Mouse (Mus musculus): ENCODE results near the gene Dpp4.

Gene Dpp4

DNA sequence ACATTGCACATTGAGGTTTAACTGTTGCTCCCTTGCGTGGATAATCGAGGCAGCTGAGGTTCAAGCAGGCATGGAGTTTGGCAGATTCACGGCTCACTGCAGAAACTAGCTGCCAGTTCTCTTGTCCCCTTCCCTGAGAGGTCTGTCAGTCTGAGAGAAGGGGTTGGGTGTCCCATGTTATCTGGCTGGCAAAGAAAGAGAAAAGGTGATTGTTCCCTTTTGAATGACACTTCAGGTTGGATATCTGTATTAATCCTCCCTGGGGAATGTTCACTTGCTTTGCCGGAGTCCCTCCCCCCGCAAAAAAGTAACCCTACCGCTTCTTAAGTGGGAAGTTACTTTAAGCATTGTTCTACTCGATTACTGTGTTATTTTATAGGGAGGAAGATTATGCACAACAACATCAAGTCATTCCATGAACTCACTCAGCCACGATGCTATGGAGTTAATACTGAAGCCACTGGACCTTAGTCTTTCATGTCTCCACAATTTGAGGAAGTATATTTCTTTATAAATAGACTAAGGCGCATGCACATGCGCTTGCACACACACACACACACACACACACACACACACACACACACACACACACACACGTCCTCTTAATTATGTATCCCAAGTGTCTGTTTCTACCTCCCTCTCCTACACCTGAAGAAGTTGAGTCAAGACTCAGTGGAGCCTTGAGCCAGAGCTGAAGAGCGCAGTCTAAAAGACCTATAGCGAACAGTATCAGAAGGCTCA, at the start of gene Dpp4:
TSS of gene Dpp4 (minus strand) at position 151 of the 741 bp plus-strand sequence.
- no peak for DNase-seq (ENCODE audit: low spot score in 2 of 2)

DNA sequence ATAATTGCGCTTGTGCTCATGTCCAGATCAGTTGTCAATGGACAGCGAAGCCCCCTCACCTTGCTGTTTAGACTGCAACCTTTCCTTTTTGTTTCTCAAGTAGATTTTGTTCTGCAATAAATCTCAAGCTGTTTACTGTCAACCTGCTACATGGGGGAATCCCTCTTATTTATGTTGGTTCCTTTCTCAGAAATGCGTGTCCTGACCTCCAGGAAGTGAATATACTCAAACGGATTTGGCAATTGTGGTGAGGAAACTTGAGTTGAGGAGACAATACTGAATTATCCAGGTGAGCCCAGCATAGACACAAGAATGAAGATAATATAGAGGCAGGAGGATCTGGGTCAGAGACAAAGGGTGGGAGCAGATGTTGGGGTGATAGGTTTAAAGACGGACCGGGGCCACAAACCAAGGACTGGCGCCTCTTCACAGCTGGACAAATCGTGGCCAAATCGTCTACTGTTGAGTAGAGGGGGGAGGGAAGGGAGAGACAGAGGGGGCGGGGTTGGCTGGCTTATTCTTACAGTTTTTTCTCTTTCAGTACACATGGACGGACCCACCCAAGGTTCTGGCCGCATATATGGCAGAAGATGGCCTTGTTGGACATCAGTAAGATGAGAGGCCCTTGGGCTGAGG, 48.9 kb upstream of the Dpp4 start:
- DNase-seq (ENCODE audit: low spot score in 2 of 2), result no peak

DNA sequence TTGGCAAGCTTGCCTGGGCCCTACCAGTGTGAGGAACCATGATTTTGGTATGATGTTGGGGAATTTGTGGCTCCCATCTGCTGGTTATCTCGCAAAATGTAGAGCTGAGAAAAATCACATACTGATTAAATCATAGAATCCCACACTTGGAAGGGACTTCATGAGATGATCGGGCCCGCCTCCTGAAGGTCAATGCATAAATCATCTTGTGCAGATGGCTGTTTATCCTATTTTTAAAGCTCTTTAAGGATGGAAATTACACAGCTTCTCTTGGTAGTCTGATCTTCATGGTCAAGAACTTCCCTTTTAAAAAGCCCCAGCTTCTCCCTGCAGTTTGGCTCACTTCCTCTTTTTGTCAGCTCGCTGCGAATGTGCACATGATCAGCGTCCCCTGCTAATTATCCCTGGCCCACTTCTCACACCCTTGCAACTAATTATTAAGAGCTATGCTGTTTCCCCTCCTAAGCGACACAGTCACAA, 48.2 kb upstream of the Dpp4 start:
- DNase-seq (ENCODE audit: low spot score in 2 of 2), result no peak

DNA sequence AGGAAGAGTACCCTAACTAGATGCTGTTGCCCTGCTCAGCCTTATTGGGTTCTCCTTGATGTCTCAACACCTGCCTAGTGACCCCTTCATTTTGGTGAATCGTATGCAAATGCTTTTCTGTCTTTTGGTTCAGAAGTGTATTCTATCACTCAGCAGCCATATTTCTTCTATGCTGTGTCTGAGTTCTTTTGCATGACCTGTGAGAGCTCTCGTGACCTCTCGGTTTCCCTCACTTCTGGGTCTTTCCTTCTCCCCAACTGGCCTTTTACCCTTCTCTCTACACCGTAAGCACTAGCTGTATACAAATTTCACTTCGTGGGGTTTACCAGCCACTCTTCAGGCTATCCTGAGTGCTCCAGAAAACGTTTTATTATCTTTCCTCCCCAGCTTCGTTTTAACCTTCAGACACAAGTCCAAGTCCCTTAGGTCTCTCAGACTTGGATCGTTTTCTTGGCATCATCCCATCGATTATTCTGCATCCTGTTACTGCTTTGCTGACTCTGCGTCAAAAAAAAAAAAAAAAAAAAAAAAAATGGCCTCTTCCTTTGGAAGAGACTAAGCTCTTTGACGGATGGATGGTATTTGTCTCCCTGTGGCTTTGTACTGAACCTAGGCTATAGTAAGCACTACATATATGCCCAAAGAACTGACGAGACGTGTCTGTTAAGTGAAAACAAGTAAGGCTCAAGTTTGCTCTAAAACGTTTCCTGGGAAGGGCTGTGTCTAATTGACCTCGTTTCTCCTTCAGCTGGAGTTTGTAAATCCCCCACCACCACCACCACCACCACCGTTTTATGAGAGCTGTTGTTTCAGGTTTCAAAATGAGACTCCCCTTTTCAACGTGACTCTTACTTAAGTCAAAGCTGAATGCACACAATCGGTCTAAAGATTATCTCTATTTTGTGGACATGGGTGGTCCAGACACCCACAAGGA, 47.5 kb upstream of the Dpp4 start:
- DNase-seq (ENCODE audit: low spot score in 2 of 2), result no peak

DNA sequence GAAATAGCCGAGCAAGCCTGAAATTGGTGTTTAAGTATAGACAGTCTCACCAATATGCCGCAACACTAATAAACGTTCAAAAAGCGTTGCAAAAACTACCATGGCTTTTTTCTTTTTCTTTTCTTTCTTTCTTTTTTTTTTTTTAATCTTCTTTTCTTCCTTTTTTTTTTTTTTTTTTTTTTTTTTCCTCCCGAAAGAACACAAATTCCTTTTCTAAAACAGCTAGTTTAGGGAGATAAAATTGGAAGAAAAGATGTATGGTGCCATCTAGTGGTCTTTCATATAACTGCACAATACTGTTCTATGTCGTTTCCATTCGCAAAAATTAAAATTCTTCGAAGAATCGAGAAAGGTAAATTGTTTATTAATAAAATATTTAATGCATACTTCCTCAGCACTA, 46.0 kb upstream of the Dpp4 start:
- no peak for DNase-seq (ENCODE audit: low spot score in 2 of 2)

DNA sequence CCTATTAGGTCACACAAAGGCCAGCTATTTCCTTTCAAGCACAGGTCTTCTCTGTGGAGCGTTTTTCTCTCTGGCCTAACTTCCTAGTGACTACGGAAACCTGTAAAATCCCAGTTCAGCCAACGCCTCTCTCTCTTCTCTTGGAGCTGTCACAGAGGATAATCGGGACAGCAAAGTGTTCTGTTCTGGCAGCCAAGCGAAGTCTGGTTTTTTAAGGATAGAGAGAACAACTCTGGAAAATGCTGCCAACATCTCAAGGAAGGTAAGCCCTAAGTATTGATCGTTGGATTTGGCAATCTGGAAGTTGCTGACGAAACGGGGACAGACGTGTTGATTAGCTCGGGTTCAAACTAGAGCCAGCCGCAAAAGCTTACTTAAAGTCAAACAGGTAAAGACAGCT, 43.0 kb upstream of the Dpp4 start:
- DNase-seq (ENCODE audit: low spot score in 2 of 2), result no peak

DNA sequence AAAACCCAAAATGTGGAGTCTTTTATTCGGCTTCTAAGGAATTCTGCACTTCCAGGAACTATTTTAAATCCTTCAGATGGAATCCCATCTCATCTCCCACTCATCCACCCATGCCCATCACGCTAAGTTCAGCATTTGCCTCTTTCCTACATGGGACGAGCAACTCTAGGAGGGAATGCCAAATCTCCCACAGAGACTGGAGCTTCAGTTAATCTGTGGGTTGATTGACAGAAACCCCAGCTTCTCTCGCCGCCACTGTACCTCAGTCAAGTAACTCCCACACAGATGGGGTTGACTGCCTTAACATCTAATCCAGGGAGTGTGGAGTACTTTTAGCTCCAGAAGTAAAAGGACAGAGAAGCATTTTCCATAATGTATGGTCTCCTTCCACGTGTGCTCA, 42.0 kb upstream of the Dpp4 start:
- DNase-seq (ENCODE audit: low spot score in 2 of 2), result no peak

DNA sequence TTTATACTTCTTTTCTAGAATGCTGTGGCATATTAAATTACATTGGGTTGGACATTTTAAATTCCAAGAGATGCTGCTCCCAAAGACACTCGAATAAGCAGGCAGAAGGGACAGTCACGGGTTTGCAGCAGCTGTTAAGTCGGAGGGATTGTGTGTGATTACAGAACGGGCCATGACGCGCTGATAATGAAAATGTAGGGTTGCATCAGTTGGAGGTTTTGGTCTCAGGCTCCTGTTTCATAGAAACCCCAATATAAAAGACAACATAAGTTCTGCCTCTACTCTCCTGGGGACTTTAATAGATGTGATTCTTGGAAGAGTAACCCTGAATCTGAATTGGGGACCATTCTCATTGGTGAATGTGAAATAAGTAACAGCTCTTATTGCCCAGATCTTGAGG, 38.3 kb upstream of the Dpp4 start:
- DNase-seq (ENCODE audit: low spot score in 2 of 2), result no peak

DNA sequence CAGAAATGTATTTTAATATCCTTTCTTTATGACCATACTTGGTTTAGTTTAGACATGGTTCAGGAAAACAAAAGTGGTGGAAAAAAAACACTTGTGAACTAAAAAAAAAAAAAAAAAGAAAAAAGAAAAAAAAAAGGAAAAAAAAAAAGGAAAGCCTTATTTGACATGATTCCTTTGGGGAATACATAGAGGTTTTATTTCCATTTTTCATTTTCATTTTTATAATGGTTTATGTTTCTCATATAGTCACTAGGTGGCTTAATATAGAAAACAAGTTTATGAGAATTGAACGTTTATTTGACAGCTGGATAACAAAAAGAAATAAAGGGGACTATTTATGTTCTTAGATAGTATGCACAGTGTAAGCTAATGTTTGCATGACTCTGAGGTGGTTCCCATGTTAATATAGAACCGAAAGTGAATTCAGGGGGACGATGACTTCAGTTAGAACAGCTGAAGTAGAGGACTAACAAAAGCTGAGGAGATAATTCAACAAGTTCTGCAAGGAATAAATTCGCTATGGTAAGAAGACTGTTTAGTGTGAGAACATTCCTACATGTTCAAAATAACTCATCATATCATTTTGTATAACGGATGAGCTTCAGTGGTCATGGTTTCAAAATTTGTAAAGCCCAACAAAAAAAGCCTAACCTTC, 37.8 kb upstream of the Dpp4 start:
- no peak for DNase-seq (ENCODE audit: low spot score in 2 of 2)

DNA sequence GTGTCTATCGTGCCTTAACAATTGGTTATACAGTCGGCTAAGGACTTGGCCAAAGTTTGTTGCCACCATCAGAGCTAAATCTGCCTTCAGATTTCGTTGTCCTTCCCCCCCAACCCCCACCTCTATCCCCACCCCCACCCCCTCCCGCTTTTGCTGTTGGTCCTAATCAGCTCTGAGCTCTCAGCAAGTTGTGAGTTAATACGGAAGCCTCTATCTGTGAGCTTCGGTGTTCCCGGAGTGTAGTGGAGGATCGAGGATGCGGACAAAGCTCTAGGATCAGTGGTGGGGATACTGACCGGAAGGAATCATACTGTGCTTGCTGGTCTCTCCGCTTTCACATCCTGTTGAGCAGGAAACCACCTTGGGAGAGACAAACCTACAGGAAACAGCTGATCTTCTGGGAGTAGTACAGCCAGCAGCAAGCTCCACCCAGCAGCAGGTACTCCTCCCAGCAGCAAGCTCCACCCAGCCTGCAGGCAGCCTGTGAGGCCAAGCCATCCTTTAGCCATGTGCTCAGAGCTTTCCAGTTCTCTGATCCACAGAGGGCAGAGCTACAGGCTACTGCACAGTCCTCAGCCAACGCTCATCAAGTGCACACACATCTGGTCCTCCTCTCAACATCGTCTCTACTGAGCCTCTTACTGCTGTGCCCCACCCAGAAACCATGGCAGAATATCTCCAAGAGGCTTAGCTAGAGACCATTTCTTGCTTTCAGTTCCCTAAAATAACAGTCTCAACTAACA, 28.9 kb upstream of the Dpp4 start:
- no peak for DNase-seq (ENCODE audit: low spot score in 2 of 2)

DNA sequence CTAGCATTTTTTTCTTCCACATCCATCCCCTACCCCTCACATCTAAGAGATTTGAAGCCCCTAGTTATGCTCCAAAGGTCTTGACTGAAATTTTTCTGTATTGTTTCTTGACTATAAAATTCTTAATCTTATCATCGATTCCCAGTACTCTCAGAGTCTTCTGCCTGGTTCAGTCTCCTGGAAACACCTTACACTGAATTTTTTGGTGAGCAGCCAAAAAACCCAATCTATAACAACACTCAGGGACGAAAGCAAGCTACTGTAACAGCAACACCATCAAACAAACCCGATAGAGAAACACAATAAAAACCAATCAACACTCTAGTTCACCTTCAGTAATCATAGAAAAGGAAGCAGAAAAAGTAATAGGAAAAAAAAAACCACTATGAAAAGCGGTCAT, 28.1 kb upstream of the Dpp4 start:
- no peak for DNase-seq (ENCODE audit: low spot score in 2 of 2)

DNA sequence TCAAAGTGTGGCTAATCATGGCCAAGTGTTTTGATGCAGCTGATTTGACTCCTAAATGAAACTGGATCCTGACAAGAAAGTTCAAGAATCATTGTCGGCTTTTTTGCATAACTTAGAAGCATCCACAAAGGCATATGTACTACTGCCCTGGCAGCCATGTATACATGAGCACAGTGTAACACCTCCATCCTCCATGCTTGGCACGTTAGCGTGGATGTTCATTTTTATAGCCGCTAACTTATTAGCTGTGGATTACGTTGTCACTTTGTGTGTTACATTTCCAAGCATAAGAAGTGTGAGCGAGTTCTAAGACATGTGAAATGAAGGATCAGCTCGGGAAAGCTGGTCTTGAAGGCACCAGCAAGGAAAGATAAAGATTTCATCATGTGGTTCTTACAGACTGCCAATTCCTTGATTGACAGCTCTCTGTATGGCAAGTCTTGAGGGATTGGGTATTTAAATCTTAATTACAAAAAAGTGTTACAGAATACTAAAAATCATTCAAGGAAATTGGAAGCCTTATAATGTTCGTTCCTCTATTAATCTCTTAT, 19.3 kb upstream of the Dpp4 start:
- DNase-seq (ENCODE audit: low spot score in 2 of 2), result no peak

DNA sequence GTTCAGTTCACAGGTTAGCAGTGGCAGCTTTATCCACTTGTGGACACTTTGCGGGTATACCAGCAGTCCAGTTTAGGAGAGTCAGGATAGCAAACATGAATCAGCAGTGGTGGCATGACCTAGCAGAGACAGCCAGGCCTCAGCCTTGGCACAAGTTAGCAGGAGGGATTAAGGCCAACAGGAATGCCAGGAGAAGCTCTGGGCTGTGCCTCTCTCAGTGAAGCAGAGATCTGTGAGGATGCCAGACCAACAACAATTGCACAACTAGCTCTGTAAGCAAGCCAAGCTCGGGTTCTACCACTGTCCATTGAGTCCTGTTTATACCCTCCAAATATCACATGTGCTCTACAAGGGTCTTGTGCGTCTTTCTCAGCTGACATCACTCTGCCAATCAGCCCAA, 13.9 kb upstream of the Dpp4 start:
- DNase-seq (ENCODE audit: low spot score in 2 of 2), result no peak

DNA sequence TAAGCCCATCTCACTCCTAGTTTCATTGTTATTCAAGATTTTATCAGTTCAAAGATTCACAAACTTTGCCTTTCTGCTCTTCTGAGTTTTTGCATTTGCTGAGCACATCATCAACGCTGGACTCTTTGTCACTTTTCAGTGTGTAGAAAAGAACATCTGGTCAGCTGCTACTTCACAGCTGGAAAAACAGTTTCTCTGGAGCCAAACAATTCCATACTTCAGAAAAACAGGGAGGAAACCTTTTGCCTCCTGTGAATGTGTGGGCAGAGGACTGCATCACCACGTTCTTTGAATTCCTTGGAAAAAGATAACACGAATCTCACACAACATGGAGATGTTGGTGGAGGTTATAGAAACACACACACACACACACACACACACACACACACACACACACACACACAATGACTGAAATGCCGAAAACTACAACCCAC, 11.3 kb upstream of the Dpp4 start:
- no peak for DNase-seq (ENCODE audit: low spot score in 2 of 2)

DNA sequence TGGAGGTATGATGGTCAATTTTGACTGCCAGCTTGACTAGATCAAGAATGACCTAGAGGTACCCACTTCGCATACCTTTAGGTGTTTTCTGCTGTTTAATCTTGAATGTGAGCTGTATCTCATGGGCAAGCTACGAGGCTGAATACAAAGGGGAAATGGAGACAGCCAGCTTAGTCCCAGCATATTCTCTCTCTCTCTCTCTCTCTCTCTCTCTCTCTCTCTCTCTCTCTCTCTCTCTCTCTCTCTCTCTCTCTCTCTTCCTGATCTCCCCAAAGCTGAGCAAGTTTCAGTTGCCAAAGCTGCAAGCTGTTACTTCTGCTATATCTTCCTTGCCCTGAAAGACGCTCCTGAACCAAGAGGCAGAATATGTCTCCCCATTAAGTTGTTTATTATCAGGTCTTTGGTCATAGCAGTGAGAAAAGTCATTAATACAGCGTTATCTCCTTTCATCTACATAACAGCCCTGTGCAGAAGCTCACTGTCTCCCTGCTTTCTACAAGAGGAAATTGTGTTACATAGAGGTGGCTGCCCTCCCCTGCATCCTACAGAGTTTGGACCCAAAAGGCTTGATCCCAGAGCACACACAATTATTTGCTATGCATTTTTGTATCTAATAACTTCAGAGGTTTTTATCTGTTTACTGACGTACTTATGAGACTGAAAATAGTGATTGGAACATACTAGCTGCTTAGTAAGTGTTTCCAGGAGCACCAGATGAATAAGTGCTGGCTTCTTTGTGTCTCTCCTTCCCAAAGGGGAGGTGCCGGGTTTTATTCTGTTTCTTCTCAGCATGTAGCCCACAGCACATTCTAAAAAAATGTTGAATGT, 10.7 kb upstream of the Dpp4 start:
- no peak for DNase-seq (ENCODE audit: low spot score in 2 of 2)

DNA sequence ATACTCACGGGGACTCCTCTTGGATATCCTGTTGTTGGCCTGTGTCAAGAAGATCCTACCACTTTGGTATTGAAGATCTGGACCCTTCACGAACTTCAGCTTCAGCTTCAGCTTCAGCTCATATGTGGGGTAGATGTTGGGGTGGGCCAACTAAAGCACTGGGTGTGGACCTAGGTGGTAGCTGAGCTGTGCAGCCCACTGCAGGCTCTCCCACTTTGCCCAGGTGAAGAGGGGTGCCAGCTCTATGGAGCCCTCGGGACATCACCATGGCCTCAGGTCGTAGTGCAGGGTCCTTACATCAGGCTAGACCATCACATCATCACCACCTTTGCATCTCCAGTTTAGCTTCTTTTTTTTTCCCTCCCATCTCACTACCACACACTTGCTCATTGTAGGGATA, 9.2 kb upstream of the Dpp4 start:
- no peak for DNase-seq (ENCODE audit: low spot score in 2 of 2)

DNA sequence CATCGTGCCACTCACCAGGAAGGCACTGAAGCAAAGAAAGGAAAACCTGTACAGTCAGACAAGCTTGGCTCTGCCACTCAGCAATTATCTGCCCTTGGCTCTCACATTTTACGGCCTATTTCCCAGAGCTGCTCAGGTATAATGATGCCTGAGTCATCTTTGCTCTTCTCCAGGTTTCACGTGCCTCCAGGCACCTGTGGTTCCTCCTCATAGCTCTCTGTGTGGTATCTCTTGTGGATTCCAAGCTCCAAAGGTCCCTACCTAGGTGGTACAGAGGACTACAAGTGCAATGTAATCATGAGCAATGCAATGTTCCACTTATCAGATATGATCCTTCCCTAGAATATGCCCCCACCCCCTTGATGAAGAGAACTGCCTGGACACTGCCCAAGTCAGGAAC, 8.0 kb upstream of the Dpp4 start:
- DNase-seq (ENCODE audit: low spot score in 2 of 2), result no peak

DNA sequence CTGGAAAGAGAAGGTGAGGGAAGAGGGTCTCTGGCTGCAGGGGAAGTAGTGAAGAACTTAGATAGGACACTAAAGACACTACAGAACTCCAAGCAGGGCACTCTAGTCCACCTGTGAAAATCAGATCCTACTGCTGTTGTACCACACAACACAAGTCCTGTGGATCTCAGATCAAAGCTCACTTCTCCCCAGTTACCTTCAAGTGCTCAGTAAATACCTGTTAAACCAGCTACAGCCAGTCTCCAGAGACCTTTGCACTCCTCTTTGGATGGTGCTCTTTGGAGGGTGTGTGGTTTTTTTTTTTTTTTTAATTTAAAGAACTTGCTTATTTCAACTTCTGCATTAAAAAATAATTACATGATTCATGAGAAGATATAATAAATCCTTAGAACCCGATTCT, 5.2 kb upstream of the Dpp4 start:
- no peak for DNase-seq (ENCODE audit: low spot score in 2 of 2)

DNA sequence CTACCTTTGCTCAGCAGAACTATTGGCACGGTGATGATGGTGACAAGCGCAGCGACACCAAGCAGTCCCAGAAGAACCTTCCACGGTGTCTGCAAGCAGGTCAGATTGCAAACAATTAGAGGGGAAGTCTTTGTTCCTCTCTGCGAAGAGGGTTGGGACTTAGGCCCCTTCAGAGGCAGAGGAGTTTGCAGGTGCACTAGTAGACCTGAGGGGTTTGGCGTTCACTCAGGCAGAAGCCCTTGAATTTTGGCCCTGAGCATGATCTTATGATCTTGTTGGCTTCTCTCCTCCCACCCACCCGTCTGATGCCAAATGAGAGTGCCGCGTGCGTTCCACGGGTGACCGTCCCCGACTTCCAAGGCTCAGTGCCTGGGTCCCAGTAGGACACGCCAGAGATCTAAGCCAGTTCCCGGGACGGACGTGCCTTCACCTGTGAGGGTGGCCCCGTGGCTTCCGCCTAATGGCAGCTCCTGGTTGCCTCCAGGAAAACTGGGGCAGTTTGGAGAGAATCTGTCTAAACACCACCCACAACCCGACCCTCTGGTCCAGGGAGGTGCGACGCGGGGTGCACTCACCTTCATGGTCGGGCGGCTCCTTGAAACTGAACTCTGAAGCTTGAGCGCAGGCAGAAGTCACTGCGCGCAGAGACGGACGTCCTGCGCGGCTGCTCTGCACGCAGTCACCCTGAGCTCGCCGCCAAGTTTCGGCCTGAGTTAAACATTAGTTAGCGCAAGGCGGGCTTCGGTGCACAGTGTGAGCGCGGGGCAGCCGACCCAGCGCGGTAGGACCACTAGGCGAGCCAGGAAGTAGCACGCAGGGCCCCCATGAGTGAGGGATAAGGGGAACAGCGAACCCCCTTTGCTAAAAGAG, 585 bp downstream of the Dpp4 start:
- peak; percentile 24 to 66 for DNase-seq (ENCODE audit: low spot score in 2 of 2)
